Mouse (Mus musculus): ENCODE data around the gene Cep85l. TPM values are rescaled to one million over a fixed set of nuclear protein-coding genes. Genes with fewer than 3 reads are reported as not detected.
A peak's percentile ranks its signal among the peaks of the same experiment; 100 is the strongest.

Gene Cep85l
- 7.8 and 8.0 TPM in 2 replicates for polyA plus RNA-seq (2012; rRNA removed)

DNA sequence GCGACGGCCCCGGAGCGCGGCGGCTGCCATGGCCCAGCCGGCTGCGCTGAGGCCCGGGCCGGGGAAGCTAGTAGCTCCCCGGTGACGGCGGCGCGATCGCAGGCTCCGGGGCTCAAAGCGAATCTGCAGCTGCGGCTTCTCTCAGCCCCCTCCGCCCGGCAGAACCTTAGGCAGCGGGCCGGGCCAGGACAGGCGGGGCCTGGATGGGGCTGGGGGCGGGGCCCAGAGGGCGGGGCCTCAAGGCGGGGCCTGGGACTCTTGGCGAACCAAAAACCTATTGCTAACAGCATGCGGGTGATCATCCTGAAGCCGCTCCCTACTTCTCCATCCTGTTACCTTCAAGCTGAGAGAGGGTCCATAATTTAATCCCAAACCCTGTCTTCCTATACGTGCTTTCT lies at the start of gene Cep85l:
Gene Cep85l, minus strand, starts transcription at position 239 of the 398 bp plus-strand sequence.
- Histone ChIP-seq H3K27ac (ENCODE audit: insufficient read depth, low read length) (peak within 1 kb of the TSS; percentile 94), H3K4me3 (ENCODE audit: insufficient read depth, low read length) (peak within 1 kb of the TSS; percentile 100), H3K4me1 (ENCODE audit: control insufficient read depth, insufficient read depth, low read length) (peaks cover 5% of the 10 kb centered on the region)
- peak; percentile 47; the same call in 1 of the 2 replicates for TF ChIP-seq POLR2A (IDR thresholded peaks at IDR 0.05; ENCODE audit: extremely low read depth, insufficient read depth, low read length)
- TF ChIP-seq CTCF (IDR thresholded peaks at IDR 0.05; ENCODE audit: extremely low read depth, insufficient read depth, low read length): no peak

DNA sequence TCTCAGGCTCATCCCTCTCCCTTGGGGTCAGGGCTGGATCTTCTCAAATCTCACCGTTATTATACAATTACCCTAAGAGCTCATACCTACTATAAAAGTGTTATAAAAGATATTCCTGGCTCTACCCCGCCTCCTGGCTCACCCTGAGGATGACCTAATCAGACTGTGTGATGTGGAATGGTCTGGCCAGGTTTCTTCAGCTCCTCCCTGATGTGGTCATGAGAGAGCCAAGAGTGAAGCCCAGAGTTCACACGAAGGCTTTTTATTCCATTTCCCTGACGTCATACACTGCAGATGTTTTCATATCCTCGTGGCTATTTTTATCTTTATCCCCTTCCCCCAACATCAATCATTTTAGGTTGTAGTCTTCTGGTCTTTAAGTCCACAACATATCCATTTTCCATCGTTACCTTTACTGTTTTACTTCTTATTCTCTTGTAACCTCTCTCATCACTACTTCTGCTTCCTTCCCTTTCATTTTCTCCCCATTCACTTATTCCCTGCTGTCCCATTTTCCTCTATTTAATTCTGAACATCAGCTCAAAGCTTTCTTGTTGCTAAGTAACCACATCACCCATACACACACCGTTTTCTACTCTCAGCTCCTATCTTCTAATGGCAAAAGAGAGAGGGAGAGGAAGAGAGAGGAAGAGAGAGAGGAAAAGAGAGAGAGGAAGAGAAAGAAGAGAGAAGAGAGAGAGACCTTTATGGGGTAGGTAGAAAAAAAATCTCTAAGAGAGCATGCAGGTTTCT lies 49.1 kb upstream of the Cep85l start:
- H3K4me1 ChIP-seq (ENCODE audit: control insufficient read depth, insufficient read depth, low read length): no peaks in the 10 kb centered on the region
- H3K27ac ChIP-seq (ENCODE audit: insufficient read depth, low read length): no peak overlapping the region
- H3K4me3 ChIP-seq (ENCODE audit: insufficient read depth, low read length): no peak overlapping the region
- no peak for TF ChIP-seq CTCF (IDR thresholded peaks at IDR 0.05; ENCODE audit: extremely low read depth, insufficient read depth, low read length)
- TF ChIP-seq POLR2A (IDR thresholded peaks at IDR 0.05; ENCODE audit: extremely low read depth, insufficient read depth, low read length): no peak

DNA sequence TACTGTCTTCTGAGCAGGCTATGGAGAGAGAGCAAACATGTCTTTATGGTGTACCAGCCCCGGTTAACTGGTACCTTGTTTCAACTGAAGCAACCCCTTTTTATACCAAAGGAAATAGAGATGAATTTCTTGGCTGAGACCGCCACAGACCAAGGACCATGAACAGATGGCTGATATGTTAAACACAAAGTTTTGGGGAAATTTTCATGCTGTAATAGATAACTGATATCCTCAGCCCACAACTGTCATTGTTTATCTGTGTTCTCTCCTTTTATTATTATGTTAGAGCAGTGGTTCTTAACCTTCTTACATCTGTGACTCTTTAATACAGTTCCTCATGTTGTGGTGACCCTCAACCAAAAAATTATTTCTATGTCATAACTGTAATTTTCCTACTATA lies 46.8 kb upstream of the Cep85l start:
- H3K27ac ChIP-seq (ENCODE audit: insufficient read depth, low read length): no peak overlapping the region
- no peak overlapping the region for H3K4me3 ChIP-seq (ENCODE audit: insufficient read depth, low read length)
- no peak for TF ChIP-seq POLR2A (IDR thresholded peaks at IDR 0.05; ENCODE audit: extremely low read depth, insufficient read depth, low read length)
- no peak for TF ChIP-seq CTCF (IDR thresholded peaks at IDR 0.05; ENCODE audit: extremely low read depth, insufficient read depth, low read length)
- H3K4me1 ChIP-seq (ENCODE audit: control insufficient read depth, insufficient read depth, low read length): no peaks in the 10 kb centered on the region; the same call in 1 of the 2 replicates

- TF ChIP-seq CTCF (IDR thresholded peaks at IDR 0.05; ENCODE audit: extremely low read depth, insufficient read depth, low read length) (no peak), POLR2A (IDR thresholded peaks at IDR 0.05; ENCODE audit: extremely low read depth, insufficient read depth, low read length) (no peak)
- Histone ChIP-seq H3K4me1 (ENCODE audit: control insufficient read depth, insufficient read depth, low read length) (no peaks in the 10 kb centered on the region; the same call in 1 of the 2 replicates), H3K27ac (ENCODE audit: insufficient read depth, low read length) (no peak overlapping the region), H3K4me3 (ENCODE audit: insufficient read depth, low read length) (no peak overlapping the region)
Observed at GRCm38 (mm10) chr10:53423091-53423490, 43.3 kb upstream of the Cep85l start.

DNA sequence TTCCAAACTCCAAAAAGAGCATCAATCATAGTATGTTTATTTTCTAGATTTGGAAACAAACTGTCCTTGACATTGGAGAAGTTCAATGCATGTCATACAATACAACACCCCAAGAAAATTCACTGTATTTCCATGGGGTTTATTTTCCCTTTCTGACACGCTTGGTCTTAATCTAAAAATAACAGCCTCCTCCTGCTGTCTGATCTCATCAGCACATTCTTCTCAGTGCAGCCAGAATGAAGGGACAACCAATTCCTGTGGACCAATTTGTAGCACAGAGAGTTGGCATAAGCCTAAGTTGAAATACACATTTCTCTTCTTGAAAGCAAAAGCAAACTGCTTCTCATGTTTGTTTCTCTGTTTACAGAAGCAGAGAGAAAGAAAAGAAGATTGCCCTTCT lies 42.5 kb upstream of the Cep85l start:
- H3K4me3 ChIP-seq (ENCODE audit: insufficient read depth, low read length): no peak overlapping the region
- H3K27ac ChIP-seq (ENCODE audit: insufficient read depth, low read length): no peak overlapping the region
- TF ChIP-seq POLR2A (IDR thresholded peaks at IDR 0.05; ENCODE audit: extremely low read depth, insufficient read depth, low read length): no peak
- no peak for TF ChIP-seq CTCF (IDR thresholded peaks at IDR 0.05; ENCODE audit: extremely low read depth, insufficient read depth, low read length)
- no peaks in the 10 kb centered on the region; the same call in 1 of the 2 replicates for H3K4me1 ChIP-seq (ENCODE audit: control insufficient read depth, insufficient read depth, low read length)

DNA sequence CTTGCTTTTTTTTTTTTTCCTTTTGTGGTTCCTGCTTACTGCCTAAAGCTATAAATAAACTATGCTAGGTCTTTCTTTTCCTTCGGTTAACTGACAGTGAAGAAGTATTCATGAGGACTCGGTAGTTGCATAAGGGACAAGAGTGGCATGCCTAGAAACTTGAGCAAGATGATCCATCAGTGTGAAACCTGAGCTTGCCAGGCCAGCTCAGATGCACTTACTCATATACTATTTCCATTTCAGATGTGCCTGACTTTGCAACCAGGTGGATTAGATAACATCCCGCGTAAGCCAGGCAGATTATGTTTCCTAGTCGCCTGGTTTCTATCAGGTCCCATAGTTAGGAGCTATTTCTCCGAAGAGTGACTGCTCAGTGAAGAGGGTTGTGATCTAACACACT lies 41.9 kb upstream of the Cep85l start:
- no peak for TF ChIP-seq CTCF (IDR thresholded peaks at IDR 0.05; ENCODE audit: extremely low read depth, insufficient read depth, low read length)
- no peak for TF ChIP-seq POLR2A (IDR thresholded peaks at IDR 0.05; ENCODE audit: extremely low read depth, insufficient read depth, low read length)
- Histone ChIP-seq H3K27ac (ENCODE audit: insufficient read depth, low read length) (no peak overlapping the region), H3K4me1 (ENCODE audit: control insufficient read depth, insufficient read depth, low read length) (no peaks in the 10 kb centered on the region; the same call in 1 of the 2 replicates), H3K4me3 (ENCODE audit: insufficient read depth, low read length) (no peak overlapping the region)

- TF ChIP-seq POLR2A (IDR thresholded peaks at IDR 0.05; ENCODE audit: extremely low read depth, insufficient read depth, low read length) (no peak), CTCF (IDR thresholded peaks at IDR 0.05; ENCODE audit: extremely low read depth, insufficient read depth, low read length) (no peak)
- H3K4me1 ChIP-seq (ENCODE audit: control insufficient read depth, insufficient read depth, low read length): peaks cover 2% of the 10 kb centered on the region
- no peak overlapping the region for H3K4me3 ChIP-seq (ENCODE audit: insufficient read depth, low read length)
- no peak overlapping the region for H3K27ac ChIP-seq (ENCODE audit: insufficient read depth, low read length)
Observed at GRCm38 (mm10) chr10:53420069-53420468, 40.3 kb upstream of the Cep85l start.

GRCm38 (mm10) chr10:53419139-53419935 lies 39.6 kb upstream of the Cep85l start:
- Histone ChIP-seq H3K4me3 (ENCODE audit: insufficient read depth, low read length) (no peak overlapping the region), H3K27ac (ENCODE audit: insufficient read depth, low read length) (no peak overlapping the region), H3K4me1 (ENCODE audit: control insufficient read depth, insufficient read depth, low read length) (peaks cover 4% of the 10 kb centered on the region)
- TF ChIP-seq CTCF (IDR thresholded peaks at IDR 0.05; ENCODE audit: extremely low read depth, insufficient read depth, low read length): no peak

DNA sequence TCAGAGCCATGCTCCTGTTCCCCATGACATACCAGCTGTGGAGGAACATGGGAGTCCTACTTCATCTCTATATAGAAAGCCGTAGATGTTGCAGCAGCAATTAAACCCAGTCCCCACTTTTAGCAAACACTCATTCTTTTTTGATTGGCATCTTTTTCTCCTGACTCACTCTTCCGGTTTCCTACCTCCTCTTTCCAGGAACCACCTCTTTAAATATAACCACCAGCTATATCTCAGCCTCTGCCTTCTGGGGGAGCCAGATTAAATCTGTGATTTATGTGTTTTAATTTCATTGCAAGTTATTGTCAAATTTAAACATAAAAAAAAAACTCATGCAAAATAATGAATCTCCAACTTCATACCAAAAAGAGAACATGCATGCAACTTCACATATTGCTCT lies 37.3 kb upstream of the Cep85l start:
- no peak overlapping the region for H3K27ac ChIP-seq (ENCODE audit: insufficient read depth, low read length)
- no peak for TF ChIP-seq POLR2A (IDR thresholded peaks at IDR 0.05; ENCODE audit: extremely low read depth, insufficient read depth, low read length)
- no peak for TF ChIP-seq CTCF (IDR thresholded peaks at IDR 0.05; ENCODE audit: extremely low read depth, insufficient read depth, low read length)
- H3K4me3 ChIP-seq (ENCODE audit: insufficient read depth, low read length): no peak overlapping the region
- H3K4me1 ChIP-seq (ENCODE audit: control insufficient read depth, insufficient read depth, low read length): peaks cover 4% of the 10 kb centered on the region

All from cortical plate, adult 2 months (tissue).